Mouse (Mus musculus) cortical plate, adult 2 months (tissue): Measurements from ENCODE around the gene Olfr1199.

Experiments used
- CTCF ChIP-seq: fragments of 200-500 bp; IDR thresholded peaks from 2 replicates; pipeline ENCODE4 v1.5.1; 2011; ENCODE audit warnings: mild to moderate bottlenecking, control low read depth, low read length; ENCODE audit not compliant: insufficient read depth; ENCODE audit errors: extremely low read depth
- POLR2A ChIP-seq: fragments of 200-500 bp; IDR thresholded peaks from 2 replicates; pipeline ENCODE4 v1.6.1; 2011; ENCODE audit warnings: mild to moderate bottlenecking, low read length, control low read depth; ENCODE audit not compliant: insufficient read depth; ENCODE audit errors: extremely low read depth

GRCm38 (mm10) chr2:88743379-88743778, 16.9 kb downstream of the Olfr1199 start:
- TF ChIP-seq POLR2A (no peak), CTCF (no peak)
